Mouse (Mus musculus): ENCODE data around the gene Hoxc5.
A peak's percentile ranks its signal among the peaks of the same experiment; 100 is the strongest.

The Hoxc5 gene

GRCm38 (mm10) chr15:102990461-102991397, 23.5 kb downstream of the Hoxc5 start, which contains the start of gene Hoxc8:
TSS of gene Hoxc8 (plus strand) at chr15:102990607.
- no peak for DNase-seq (ENCODE audit: low read depth, low spot score)

DNA sequence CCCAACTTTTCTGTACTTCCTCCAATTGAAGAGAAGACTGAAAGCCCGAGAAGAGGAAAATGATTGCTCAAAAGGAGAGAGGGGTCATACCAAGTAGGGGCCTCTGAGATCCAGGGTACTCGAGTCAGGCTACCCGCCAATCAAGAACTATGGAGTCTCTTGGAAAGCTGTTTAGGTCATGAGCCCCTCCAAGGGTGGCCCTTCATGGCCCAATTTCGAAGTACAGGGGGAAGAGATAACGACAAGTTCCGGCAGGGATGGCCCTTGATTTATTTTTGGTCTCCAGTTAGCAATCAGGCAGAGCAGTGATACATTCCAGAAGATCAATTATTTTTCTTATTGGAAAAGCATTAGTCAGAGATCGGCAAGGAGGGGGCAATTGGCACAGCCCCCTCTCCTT, 24.5 kb downstream of the Hoxc5 start:
- no peak for DNase-seq (ENCODE audit: low read depth, low spot score)

GRCm38 (mm10) chr15:102992206-102992605, 25.0 kb downstream of the Hoxc5 start:
- DNase-seq (ENCODE audit: low read depth, low spot score), result no peak

DNA sequence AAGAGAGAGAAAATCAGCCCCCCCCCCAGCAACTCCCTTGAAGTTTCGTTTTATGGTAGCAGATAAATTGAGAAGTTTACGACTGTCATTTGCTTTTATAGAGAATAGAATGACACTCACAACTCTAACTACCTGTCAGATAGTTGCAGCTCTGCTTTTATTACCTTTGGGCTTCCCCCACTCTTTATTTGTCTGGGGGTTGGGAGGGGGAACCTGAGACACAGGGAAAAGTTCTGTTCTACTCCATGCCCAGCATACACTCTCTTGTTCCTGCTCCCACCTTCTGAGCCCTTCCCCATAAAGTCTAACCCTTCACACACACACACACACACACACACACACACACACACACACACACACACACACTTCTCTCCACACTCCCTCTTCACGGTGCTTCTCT, 25.6 kb downstream of the Hoxc5 start:
- DNase-seq (ENCODE audit: low read depth, low spot score), result no peak

DNA sequence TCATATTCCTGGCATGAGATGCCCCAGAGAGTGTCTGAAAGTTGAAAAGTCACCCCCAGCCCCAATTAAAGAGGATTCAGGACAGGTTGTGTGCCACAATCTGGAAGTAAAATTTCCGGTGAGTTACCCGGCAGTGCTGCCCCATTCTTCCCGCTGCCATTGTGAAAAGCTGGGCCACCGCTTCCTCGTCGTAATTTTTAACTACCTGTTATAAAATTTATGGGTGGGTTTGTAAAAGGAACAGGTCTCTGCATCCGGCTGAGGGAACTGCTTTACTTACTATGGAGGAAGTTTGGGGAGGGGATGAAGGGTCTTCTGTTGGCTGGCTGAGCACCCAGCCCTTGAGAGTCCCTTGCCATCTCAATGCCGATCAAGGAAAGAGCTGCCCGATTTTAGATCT, 29.3 kb downstream of the Hoxc5 start:
- no peak for DNase-seq (ENCODE audit: low read depth, low spot score)

GRCm38 (mm10) chr15:102997431-102997830, 30.2 kb downstream of the Hoxc5 start:
- no peak for DNase-seq (ENCODE audit: low read depth, low spot score)

DNA sequence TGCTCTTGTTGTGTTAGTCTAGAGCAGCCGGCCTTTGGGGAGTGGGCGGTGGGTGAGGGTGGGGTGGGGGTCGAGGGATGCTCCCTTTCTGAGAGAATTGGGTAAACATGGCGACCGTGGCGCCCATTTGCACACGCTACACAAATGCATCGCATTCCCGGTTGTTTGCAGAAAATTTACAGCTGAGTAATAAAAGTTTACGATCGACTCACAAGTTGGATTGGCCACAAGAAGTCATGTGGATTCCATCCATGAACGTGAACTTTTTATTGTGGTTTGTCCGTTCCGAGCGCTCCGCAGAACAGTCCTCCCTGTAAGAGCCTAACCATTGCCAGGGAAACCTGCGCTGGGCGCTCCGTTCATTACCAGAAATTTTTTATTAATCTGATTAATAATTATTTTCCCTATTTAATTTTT, 30.7 kb downstream of the Hoxc5 start, which contains the start of gene Hoxc6:
Hoxc6 (plus strand) TSS at position 319 of the 417 bp plus-strand sequence.
- peak; percentile 83 for DNase-seq (ENCODE audit: low read depth, low spot score)

DNA sequence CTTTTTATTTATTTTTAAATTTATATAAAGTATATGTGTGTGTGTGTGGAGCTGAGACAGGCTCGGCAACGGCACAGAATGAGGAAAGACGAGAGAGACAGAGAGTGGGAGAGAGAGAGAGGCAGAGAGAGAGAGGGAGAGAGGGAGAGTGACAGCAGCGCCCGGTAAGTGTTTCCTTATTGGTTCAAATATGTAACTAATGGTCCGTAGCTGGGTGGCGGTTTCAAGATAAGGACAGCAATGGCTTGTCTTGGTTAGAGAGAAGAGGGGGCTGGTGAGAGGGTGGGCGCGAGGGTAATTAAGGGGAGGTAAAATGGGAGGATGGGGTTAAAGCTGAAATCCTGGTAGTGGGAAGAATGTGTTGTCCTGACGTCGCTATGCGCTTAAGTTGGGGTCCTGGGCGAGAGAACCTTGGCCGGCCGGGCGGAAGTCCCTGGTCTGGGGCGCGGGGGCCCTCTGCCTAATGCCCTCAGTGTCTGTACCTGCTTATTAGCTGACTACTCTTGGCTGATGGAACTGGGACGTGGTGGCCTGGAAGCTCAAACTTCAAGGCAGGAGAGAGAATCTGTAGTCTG, 31.5 kb downstream of the Hoxc5 start:
- no peak for DNase-seq (ENCODE audit: low read depth, low spot score)

DNA sequence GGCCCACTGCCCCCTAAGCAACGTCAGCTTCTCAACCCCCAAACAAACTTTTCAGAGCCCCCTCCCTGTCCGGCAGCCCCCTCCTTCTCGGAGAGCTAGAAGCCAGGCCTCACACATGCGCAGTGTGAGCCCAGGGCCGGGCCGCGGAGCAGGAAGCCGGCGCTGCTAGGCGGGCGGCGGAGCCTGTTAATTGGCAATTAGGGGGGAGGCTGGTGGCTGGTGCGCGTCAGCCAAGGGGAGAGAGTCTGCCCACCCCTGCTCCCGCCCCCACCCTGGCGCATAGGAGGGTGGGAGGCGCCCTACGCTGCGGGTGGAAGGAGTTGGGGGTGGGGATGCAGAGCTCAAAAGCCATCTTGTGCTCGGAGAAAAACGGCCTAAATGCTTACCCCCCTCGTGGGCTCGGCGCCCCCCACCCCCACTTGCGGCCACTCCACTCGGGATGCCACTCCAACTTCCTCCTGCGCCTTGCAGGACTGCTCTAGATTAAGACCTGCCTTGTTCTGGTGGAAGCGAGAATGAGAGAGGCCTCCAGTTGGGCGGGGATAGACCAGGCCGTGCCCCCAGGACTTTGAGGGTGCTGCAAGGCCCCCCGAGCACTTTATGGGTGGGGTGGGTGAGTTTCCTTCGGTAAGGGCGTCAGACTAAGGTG, 32.1 kb downstream of the Hoxc5 start:
- peak; percentile 85 for DNase-seq (ENCODE audit: low read depth, low spot score)

DNA sequence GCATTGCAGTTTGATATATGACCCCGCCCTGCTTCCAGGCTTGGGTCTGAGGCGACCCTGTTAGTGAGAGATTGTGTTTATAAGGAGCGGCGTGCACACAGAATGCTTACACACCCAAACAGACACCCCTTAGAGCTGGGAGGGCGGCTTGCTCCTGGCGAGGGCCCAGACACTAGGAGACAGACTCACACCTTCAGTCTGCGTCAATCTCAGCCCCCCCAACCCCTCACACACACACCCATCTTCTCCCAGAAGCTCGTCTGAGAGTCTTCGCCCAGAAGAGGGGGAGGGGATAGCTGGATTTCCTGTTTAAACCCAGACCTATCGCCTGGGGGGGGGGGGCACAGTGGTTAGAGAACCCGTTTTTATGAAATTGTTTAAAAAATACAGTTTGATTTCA, 32.7 kb downstream of the Hoxc5 start:
- no peak for DNase-seq (ENCODE audit: low read depth, low spot score)

- DNase-seq (ENCODE audit: low read depth, low spot score), result no peak
These were observed 33.3 kb downstream of the Hoxc5 start for GRCm38 (mm10) chr15:103000501-103000901.

DNA sequence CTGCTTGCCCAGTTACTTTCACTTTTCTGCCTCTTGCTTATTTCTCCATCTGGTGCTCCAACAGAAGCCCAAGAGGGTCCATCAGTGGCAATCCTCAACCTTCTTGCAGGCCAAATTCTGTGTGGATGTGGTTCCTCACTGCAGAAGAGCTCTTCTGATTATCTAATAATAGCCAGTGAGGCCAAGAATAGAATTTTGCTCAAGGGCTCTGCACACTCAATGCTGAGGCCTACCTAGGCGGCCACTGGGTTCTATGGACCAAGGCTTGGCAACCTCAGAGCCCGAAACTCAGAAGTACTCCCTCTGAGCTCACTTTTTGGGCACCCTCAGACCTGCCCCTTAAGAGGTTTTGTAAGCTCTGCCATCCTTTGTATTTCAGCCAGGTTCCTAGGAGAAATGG, 34.1 kb downstream of the Hoxc5 start:
- no peak for DNase-seq (ENCODE audit: low read depth, low spot score)

- no peak for DNase-seq (ENCODE audit: low read depth, low spot score)
These were observed 34.9 kb downstream of the Hoxc5 start for GRCm38 (mm10) chr15:103002156-103002555.

DNA sequence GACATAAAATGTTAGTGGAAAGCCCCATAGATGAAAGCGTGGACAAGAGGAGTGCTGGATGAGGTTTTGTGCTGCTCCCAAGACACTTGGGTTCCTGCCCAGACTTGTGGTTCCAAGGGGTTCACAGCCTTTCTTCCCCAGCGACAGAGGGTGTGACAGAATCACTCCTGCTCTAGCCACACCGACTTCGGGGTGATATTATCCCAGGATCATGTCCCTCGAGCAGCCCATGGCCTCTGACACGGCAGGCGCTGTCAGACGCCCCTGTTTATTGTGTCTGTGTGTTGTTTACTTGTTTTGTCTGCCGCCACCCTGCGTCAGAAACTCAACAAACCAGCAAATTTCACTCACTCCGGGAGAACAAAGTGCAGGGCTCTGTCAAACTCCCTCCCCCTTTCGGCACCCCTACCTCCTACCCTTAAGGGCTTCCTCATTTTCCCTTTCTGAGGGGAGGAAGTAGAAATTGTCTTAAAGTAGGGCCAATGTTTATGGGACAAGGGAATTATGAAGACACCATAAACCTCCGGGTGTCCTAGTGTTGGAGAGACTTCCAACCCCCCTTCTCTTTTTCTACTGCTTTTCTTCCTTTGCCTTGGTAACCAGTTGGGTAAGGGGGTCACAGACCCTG, 35.7 kb downstream of the Hoxc5 start:
- DNase-seq (ENCODE audit: low read depth, low spot score), result no peak

DNA sequence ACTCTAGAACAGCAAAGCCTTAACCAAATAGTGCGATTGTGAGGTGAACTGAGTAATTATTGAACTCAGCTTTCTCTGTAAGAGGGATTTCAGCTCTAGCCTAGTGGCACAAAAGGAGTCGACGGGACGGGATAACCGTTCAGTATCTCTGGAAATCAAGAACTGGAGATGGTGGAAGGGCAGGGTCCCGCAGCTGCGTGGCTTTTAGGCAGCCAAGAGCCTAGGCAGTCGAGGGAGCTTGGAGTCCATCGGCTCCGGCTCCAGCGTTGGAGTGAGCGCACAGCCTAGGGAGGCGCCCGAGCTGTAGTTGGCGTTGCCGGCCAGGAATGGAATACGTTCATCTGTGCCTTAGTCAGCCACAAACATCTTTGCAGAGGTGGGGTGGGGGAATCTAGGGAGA, 38.1 kb downstream of the Hoxc5 start:
- DNase-seq (ENCODE audit: low read depth, low spot score), result no peak

DNA sequence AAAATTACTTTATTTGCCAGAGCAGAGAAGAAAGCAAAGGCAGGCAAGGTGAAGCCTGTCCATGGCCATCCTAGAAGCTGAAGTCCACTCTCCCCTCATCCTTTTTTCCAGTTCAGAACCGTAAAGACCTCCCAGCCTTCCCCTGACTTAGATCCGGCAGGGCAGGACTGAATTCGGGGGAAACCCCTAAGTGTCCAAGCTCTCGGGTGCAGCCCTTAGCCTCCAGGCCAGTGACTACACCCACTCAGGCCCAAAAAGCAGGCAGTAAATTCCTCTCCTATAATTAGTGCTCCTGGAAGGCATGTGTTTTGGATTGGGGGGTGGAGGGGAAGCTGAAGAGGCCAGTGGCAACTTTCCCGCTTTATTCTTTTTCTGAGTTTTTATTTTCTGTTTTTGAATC, 38.6 kb downstream of the Hoxc5 start:
- no peak for DNase-seq (ENCODE audit: low read depth, low spot score)

DNA sequence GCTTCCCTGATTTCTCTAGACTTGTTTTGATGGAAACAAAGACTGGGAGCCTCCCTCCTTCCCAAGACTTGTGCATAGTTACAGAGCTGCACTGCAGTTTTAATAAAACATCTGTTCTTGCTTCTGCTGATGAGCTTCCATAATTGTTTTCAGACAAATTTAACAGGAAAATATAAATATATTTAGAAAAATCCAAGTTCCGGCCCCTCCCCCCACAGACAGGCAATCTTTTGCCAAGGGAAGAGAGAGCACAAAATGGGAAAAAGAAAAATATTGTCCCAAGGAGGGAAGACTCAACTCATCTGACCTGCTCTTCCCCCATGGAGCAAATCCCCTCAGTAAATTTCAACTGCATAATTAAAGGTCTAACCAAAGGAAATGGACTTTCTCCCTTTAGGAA, 39.1 kb downstream of the Hoxc5 start:
- DNase-seq (ENCODE audit: low read depth, low spot score), result no peak

GRCm38 (mm10) chr15:103009265-103010111, 42.2 kb downstream of the Hoxc5 start:
- no peak for DNase-seq (ENCODE audit: low read depth, low spot score)

DNA sequence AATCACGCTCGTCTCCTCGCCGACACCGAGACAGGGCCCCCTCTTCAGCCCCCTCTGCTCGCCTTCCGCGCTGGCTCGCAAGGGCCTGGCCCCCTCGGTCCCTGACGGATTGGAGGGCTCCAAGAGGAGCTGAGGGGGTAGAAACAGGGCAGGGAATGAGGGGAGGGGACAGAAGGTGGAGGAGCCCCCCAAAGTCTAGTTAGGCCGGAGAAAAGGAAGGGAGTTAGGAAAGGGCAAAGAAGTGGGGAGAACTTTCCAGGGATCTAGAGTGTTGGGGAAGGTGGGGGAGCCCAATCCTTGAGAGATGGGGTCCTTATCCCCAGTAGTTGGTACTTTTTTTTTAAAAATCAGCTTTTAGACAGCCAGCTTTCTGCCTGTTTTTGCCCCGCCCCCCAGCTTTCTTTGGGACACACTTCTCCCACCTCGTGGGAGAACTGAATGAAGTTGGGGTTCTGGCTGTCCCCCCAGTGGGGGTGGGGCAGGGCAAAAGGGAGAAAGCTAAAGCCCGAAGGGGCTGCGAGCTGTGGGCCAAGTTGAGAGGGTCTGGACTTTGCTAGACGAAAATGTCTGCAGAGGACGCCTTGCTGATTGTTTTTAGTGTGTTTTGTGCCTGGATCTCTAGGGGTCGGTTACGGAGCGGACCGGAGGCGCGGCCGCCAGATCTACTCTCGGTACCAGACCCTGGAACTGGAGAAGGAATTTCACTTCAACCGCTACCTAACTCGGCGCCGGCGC, 43.0 kb downstream of the Hoxc5 start:
- no peak for DNase-seq (ENCODE audit: low read depth, low spot score)

GRCm38 (mm10) chr15:103010847-103011555, 43.8 kb downstream of the Hoxc5 start:
- DNase-seq (ENCODE audit: low read depth, low spot score), result no peak
